Comparison of ENCODE assay signal across 16 mouse cellular contexts in genomic region chr9:13307226-13307625, GRCm38 (mm10). TPM values are rescaled to one million over a fixed set of nuclear protein-coding genes. Genes with fewer than 3 reads are reported as not detected.
DNase-seq lines count a peak whose midpoint lies in the region; ATAC-seq and TF ChIP-seq lines count a peak whose summit lies in the region.
"Had no signal": no experiment of that assay in that cellular context is flagged by ENCODE, and none has a peak within 500 bp of the region (broad histone marks: within the 10 kb centered on the region; RNA-seq: fewer than 3 reads in every experiment).

No protein-coding gene starts in this region.

- 55% methylated on average over 4 of the region's 4 CpGs for WGBS in heart, embryonic 11.5 days (ENCODE audit: insufficient replicate concordance)
- WGBS in midbrain, postnatal 0 days = 18% methylated on average over 4 of the region's 4 CpGs
- 54% methylated on average over 4 of the region's 4 CpGs for WGBS in intestine, embryonic 15.5 days

- H3K9me3 ChIP-seq in heart, embryonic 11.5 days (replicated peaks; ENCODE audit: control insufficient read depth, low read length) = no peaks in the 10 kb centered on the region
- H3K9me3 ChIP-seq in midbrain, postnatal 0 days (ENCODE audit: low read length) = no peaks in the 10 kb centered on the region
- H3K9me3 ChIP-seq in intestine, embryonic 15.5 days = no peaks in the 10 kb centered on the region
- H3K9me3 ChIP-seq: forebrain, embryonic 10.5 days; liver, embryonic 12.5 days had no signal

- no peak for ATAC-seq in heart, embryonic 11.5 days (replicated peaks; ENCODE audit: insufficient number of reproducible peaks, low FRiP score, low TSS enrichment)
- ATAC-seq in midbrain, postnatal 0 days (ENCODE audit: low FRiP score) = no peak
- ATAC-seq in intestine, embryonic 15.5 days = no peak
- ATAC-seq: inflammation-experienced regulatory T-cells, adult 6 months; liver, embryonic 12.5 days had no signal

- H3K9ac ChIP-seq in heart, embryonic 11.5 days (ENCODE audit: low read depth, low read length) = no peak overlapping the region; the same call in 1 of the 2 replicates
- no peak overlapping the region for H3K9ac ChIP-seq in midbrain, postnatal 0 days (replicated peaks; ENCODE audit: low read length, poor library complexity, severe bottlenecking)
- H3K9ac ChIP-seq in intestine, embryonic 15.5 days = no peak overlapping the region
- H3K9ac ChIP-seq: liver, embryonic 12.5 days had no signal

- peak overlapping the region; percentile 43; the same call in 1 of the 2 replicates for H3K27ac ChIP-seq in heart, embryonic 11.5 days (ENCODE audit: low read depth, low read length)
- peak overlapping the region; percentile 39; the same call in 1 of the 2 replicates for H3K27ac ChIP-seq in layer of hippocampus, adult 2 months
- peak overlapping the region; percentile 36; the same call in 1 of the 2 replicates for H3K27ac ChIP-seq in embryonic fibroblast, embryonic 13.5 days (ENCODE audit: insufficient read depth, low read length)
- H3K27ac ChIP-seq in midbrain, postnatal 0 days (ENCODE audit: low read depth, low read length) = peak overlapping the region; percentile 38
- no peak overlapping the region for H3K27ac ChIP-seq in intestine, embryonic 15.5 days
- H3K27ac ChIP-seq: forebrain, embryonic 10.5 days; liver, embryonic 12.5 days had no signal

- H3K36me3 ChIP-seq in heart, embryonic 11.5 days (ENCODE audit: control insufficient read depth, insufficient read depth, low read length) = no peaks in the 10 kb centered on the region
- H3K36me3 ChIP-seq in midbrain, postnatal 0 days (ENCODE audit: insufficient read depth, low read length) = no peaks in the 10 kb centered on the region
- no peaks in the 10 kb centered on the region for H3K36me3 ChIP-seq in intestine, embryonic 15.5 days
- H3K36me3 ChIP-seq: forebrain, embryonic 10.5 days; liver, embryonic 12.5 days had no signal

- peaks cover 46% of the 10 kb centered on the region for H3K4me1 ChIP-seq in heart, embryonic 11.5 days (ENCODE audit: control insufficient read depth, insufficient read depth, low read length)
- peaks cover 14% of the 10 kb centered on the region for H3K4me1 ChIP-seq in embryonic fibroblast, embryonic 13.5 days (ENCODE audit: control insufficient read depth, insufficient read depth, low read length)
- peaks cover 9% of the 10 kb centered on the region; the same call in 1 of the 2 replicates for H3K4me1 ChIP-seq in midbrain, postnatal 0 days (ENCODE audit: insufficient read depth, low read length)
- H3K4me1 ChIP-seq in intestine, embryonic 15.5 days (replicated peaks) = peaks cover 7% of the 10 kb centered on the region; the same call in 1 of the 2 replicates

- no peak overlapping the region for H3K4me2 ChIP-seq in heart, embryonic 11.5 days
- no peak overlapping the region for H3K4me2 ChIP-seq in midbrain, postnatal 0 days (ENCODE audit: low read depth, low read length, poor library complexity, severe bottlenecking)
- H3K4me2 ChIP-seq in intestine, embryonic 15.5 days (replicated peaks) = no peak overlapping the region
- H3K4me2 ChIP-seq: liver, embryonic 12.5 days had no signal

- no peak for TF ChIP-seq CTCF in layer of hippocampus, adult 2 months (conservative IDR thresholded peaks at IDR 0.05)
- TF ChIP-seq CTCF in embryonic fibroblast, embryonic 13.5 days (IDR thresholded peaks at IDR 0.05; ENCODE audit: borderline replicate concordance, insufficient read depth, low read length) = no peak
- no peak for TF ChIP-seq CTCF in midbrain, postnatal 0 days (IDR thresholded peaks at IDR 0.05)

- no peaks in the 10 kb centered on the region for H3K27me3 ChIP-seq in heart, embryonic 11.5 days (ENCODE audit: control insufficient read depth, insufficient read depth, low read length)
- no peaks in the 10 kb centered on the region for H3K27me3 ChIP-seq in midbrain, postnatal 0 days (ENCODE audit: insufficient read depth, low read length)
- H3K27me3 ChIP-seq in intestine, embryonic 15.5 days (replicated peaks) = no peaks in the 10 kb centered on the region
- H3K27me3 ChIP-seq: liver, embryonic 12.5 days had no signal

- no peak overlapping the region for H3K4me3 ChIP-seq in heart, embryonic 11.5 days (ENCODE audit: low read depth, low read length)
- H3K4me3 ChIP-seq in layer of hippocampus, adult 2 months = no peak overlapping the region
- no peak overlapping the region for H3K4me3 ChIP-seq in embryonic fibroblast, embryonic 13.5 days (ENCODE audit: insufficient read depth, low read length)
- H3K4me3 ChIP-seq in midbrain, postnatal 0 days (ENCODE audit: low read depth, low read length) = no peak overlapping the region
- H3K4me3 ChIP-seq in intestine, embryonic 15.5 days (replicated peaks) = no peak overlapping the region
- H3K4me3 ChIP-seq: forebrain, embryonic 10.5 days; liver, embryonic 12.5 days had no signal

- no peak for DNase-seq in heart, adult 9 months (ENCODE audit: low spot score in 2 of 2)
- no peak for DNase-seq in layer of hippocampus, adult 2 months (ENCODE audit: low spot score in 2 of 2)
- no peak for DNase-seq in layer of hippocampus, adult 8-10 months (ENCODE audit: low spot score in 2 of 2)
- DNase-seq in midbrain, postnatal 0 days (ENCODE audit: low spot score) = no peak
- DNase-seq in cerebellum, postnatal 14 days = no peak
- DNase-seq: cerebellum, adult 11 months; gastrocnemius, postnatal 25 days; kidney, postnatal 4 days; lung, postnatal 14 days; thymus, postnatal 25 days had no signal

- no peak for TF ChIP-seq POLR2A in embryonic fibroblast, embryonic 13.5 days (IDR thresholded peaks at IDR 0.05; ENCODE audit: low read depth, low read length)

RNA-seq across cellular contexts. Expression of gene Maml2, which starts 9.5 kb away (rescaled TPM):
- polyA plus RNA-seq in heart, embryonic 11.5 days (2014; fragmentation: Nextera tagmentation; extraction: Ambion mirVana) = 9.1 and 9.2 TPM in 2 replicates
- total RNA-seq in layer of hippocampus, adult 2 months (2021) = 10 to 100 TPM; 26.1 to 34.6 TPM
- total RNA-seq in layer of hippocampus, adult 8-10 months (2022) = 10 to 100 TPM; 19.9 to 24.0 (median 21.4) TPM
- polyA plus RNA-seq in embryonic fibroblast, embryonic 13.5 days (2011; ENCODE audit: insufficient read length, low read depth, missing spikeins) = 23.1 and 27.9 TPM in 2 replicates
- 9.2 and 11.0 TPM in 2 replicates for total RNA-seq in midbrain, postnatal 0 days (2014; rRNA removed)
- polyA plus RNA-seq in midbrain, postnatal 0 days (2015; fragmentation: Nextera tagmentation; extraction: Ambion mirVana) = 9.1 TPM in 2 replicates
- 5.7 and 6.2 TPM in 2 replicates for polyA plus RNA-seq in intestine, embryonic 15.5 days (2015; fragmentation: Nextera tagmentation; extraction: Ambion mirVana)
